Mouse (Mus musculus) liver, embryonic 12.5 days (tissue): ENCODE data around the gene Tbc1d5. TPM values are rescaled to one million over a fixed set of nuclear protein-coding genes. Genes with fewer than 3 reads are reported as not detected.

Experiments used
- ATAC-seq: fragments of 200-750 bp; cut with Nextera tagmentation; 2 replicates; pipeline ENCODE4 v1.8.0; 2017; ENCODE audit warnings: moderate number of reproducible peaks, mild to moderate bottlenecking, moderate library complexity
- H3K27ac ChIP-seq: fragments of 300-500 bp; sonication (generic); 2 replicates; pipeline ENCODE4 v1.5.1; 2016; ENCODE audit warnings: mild to moderate bottlenecking
- H3K27me3 ChIP-seq: fragments of 300-500 bp; sonication (generic); replicated peaks from 2 replicates; pipeline ENCODE4 v1.6.1; 2016; ENCODE audit warnings: mild to moderate bottlenecking, moderate library complexity
- H3K36me3 ChIP-seq: fragments of 300-500 bp; sonication (generic); 2 replicates; pipeline ENCODE4 v1.6.1; 2016; ENCODE audit warnings: mild to moderate bottlenecking, moderate library complexity
- H3K4me1 ChIP-seq: fragments of 300-500 bp; sonication (generic); 2 replicates; pipeline ENCODE4 v1.6.1; 2016
- H3K4me2 ChIP-seq: fragments of 300-500 bp; sonication (generic); 2 replicates; pipeline ENCODE4 v1.6.1; 2016; ENCODE audit warnings: mild to moderate bottlenecking, moderate library complexity
- H3K4me3 ChIP-seq: fragments of 300-500 bp; sonication (generic); 2 replicates; pipeline ENCODE4 v1.5.1; 2016; ENCODE audit warnings: mild to moderate bottlenecking, moderate library complexity
- H3K9ac ChIP-seq: fragments of 300-500 bp; sonication (generic); 2 replicates; pipeline ENCODE4 v1.6.1; 2016; ENCODE audit warnings: mild to moderate bottlenecking, moderate library complexity
- H3K9me3 ChIP-seq: fragments of 300-500 bp; sonication (generic); replicated peaks from 2 replicates; pipeline ENCODE4 v1.6.1; 2016; ENCODE audit warnings: mild to moderate bottlenecking, moderate library complexity
- WGBS: fragments of 180-500 bp; shearing (Covaris S2); methylation state at CpG from one replicate; pipeline ENCODE4 v1.1.7; 2016; ENCODE audit not compliant: insufficient replicate concordance; 5-methylcytosine and 5-hydroxymethylcytosine counted together
- polyA plus RNA-seq: library from polyadenylated mRNA; unstranded; fragments of >200 nt; fragmentation: Nextera tagmentation; extraction: Ambion mirVana; gene quantifications from 2 replicates; pipeline ENCODE4 v1.2.1, GENCODE M21; 2016

The Tbc1d5 gene
- polyA plus RNA-seq, 1 experiment from 2014 or later = 6.5 TPM

- Histone ChIP-seq H3K9me3 (no peaks in the 10 kb centered on the region), H3K27ac (no peak overlapping the region), H3K4me2 (no peak overlapping the region), H3K36me3 (peaks cover 6% of the 10 kb centered on the region; the same call in 1 of the 2 replicates), H3K27me3 (no peaks in the 10 kb centered on the region), H3K4me1 (no peaks in the 10 kb centered on the region), H3K4me3 (no peak overlapping the region), H3K9ac (no peak overlapping the region)
- WGBS = 72% methylated on average over 3 of the region's 3 CpGs
- no peak for ATAC-seq
Observed at GRCm38 (mm10) chr17:50867297-50867696, 311.9 kb downstream of the Tbc1d5 start.

GRCm38 (mm10) chr17:50864781-50865180 lies 314.4 kb downstream of the Tbc1d5 start:
- Histone ChIP-seq H3K4me1 (no peaks in the 10 kb centered on the region), H3K27ac (no peak overlapping the region), H3K36me3 (peaks cover 6% of the 10 kb centered on the region; the same call in 1 of the 2 replicates), H3K27me3 (no peaks in the 10 kb centered on the region), H3K9me3 (no peaks in the 10 kb centered on the region), H3K4me3 (no peak overlapping the region), H3K4me2 (no peak overlapping the region), H3K9ac (no peak overlapping the region)
- WGBS = 35% methylated on average over 1 of the region's 1 CpGs
- ATAC-seq = no peak

GRCm38 (mm10) chr17:50853220-50853619 lies 325.9 kb downstream of the Tbc1d5 start:
- no peak overlapping the region for H3K9ac ChIP-seq
- no peaks in the 10 kb centered on the region for H3K27me3 ChIP-seq
- H3K9me3 ChIP-seq = no peaks in the 10 kb centered on the region
- no peak overlapping the region for H3K27ac ChIP-seq
- H3K4me2 ChIP-seq = no peak overlapping the region
- H3K4me3 ChIP-seq = no peak overlapping the region
- no peak for ATAC-seq
- WGBS = 56% methylated on average over 3 of the region's 3 CpGs
- no peaks in the 10 kb centered on the region for H3K4me1 ChIP-seq
- H3K36me3 ChIP-seq = no peaks in the 10 kb centered on the region

GRCm38 (mm10) chr17:50851382-50851781 lies 327.8 kb downstream of the Tbc1d5 start:
- ATAC-seq = no peak
- H3K27ac ChIP-seq = no peak overlapping the region
- WGBS = 74% methylated on average over 1 of the region's 1 CpGs
- no peaks in the 10 kb centered on the region for H3K9me3 ChIP-seq
- H3K4me2 ChIP-seq = no peak overlapping the region
- H3K36me3 ChIP-seq = no peaks in the 10 kb centered on the region
- H3K27me3 ChIP-seq = no peaks in the 10 kb centered on the region
- H3K9ac ChIP-seq = no peak overlapping the region
- H3K4me1 ChIP-seq = no peaks in the 10 kb centered on the region
- no peak overlapping the region for H3K4me3 ChIP-seq

- Histone ChIP-seq H3K4me2 (no peak overlapping the region), H3K4me3 (no peak overlapping the region), H3K9me3 (no peaks in the 10 kb centered on the region), H3K9ac (no peak overlapping the region), H3K36me3 (no peaks in the 10 kb centered on the region), H3K4me1 (no peaks in the 10 kb centered on the region), H3K27ac (no peak overlapping the region), H3K27me3 (no peaks in the 10 kb centered on the region)
- no peak for ATAC-seq
- WGBS = 47% methylated on average over 1 of the region's 1 CpGs
Observed at GRCm38 (mm10) chr17:50814089-50814488, 365.1 kb downstream of the Tbc1d5 start.

GRCm38 (mm10) chr17:50813580-50813979 lies 365.6 kb downstream of the Tbc1d5 start:
- Histone ChIP-seq H3K4me2 (no peak overlapping the region), H3K9ac (no peak overlapping the region), H3K36me3 (no peaks in the 10 kb centered on the region), H3K4me3 (no peak overlapping the region), H3K4me1 (no peaks in the 10 kb centered on the region), H3K27me3 (no peaks in the 10 kb centered on the region), H3K9me3 (no peaks in the 10 kb centered on the region), H3K27ac (no peak overlapping the region)
- no peak for ATAC-seq
- WGBS = 77% methylated on average over 6 of the region's 6 CpGs

- Histone ChIP-seq H3K4me3 (no peak overlapping the region), H3K4me2 (no peak overlapping the region), H3K9ac (no peak overlapping the region), H3K4me1 (no peaks in the 10 kb centered on the region), H3K36me3 (no peaks in the 10 kb centered on the region), H3K27me3 (no peaks in the 10 kb centered on the region), H3K27ac (no peak overlapping the region), H3K9me3 (no peaks in the 10 kb centered on the region)
- no peak for ATAC-seq
- WGBS = 37% methylated on average over 1 of the region's 1 CpGs
Observed at GRCm38 (mm10) chr17:50805631-50806030, 373.5 kb downstream of the Tbc1d5 start.

- WGBS = 82% methylated on average over 6 of the region's 6 CpGs
- Histone ChIP-seq H3K4me2 (no peak overlapping the region), H3K9me3 (no peaks in the 10 kb centered on the region), H3K27ac (no peak overlapping the region), H3K4me1 (no peaks in the 10 kb centered on the region), H3K4me3 (no peak overlapping the region), H3K36me3 (peaks cover 2% of the 10 kb centered on the region; the same call in 1 of the 2 replicates), H3K9ac (no peak overlapping the region), H3K27me3 (no peaks in the 10 kb centered on the region)
- ATAC-seq = no peak
Observed at GRCm38 (mm10) chr17:50803234-50803633, 375.9 kb downstream of the Tbc1d5 start.

- H3K36me3 ChIP-seq = peaks cover 2% of the 10 kb centered on the region; the same call in 1 of the 2 replicates
- H3K27me3 ChIP-seq = no peaks in the 10 kb centered on the region
- H3K4me2 ChIP-seq = no peak overlapping the region
- ATAC-seq = no peak
- no peaks in the 10 kb centered on the region for H3K4me1 ChIP-seq
- no peak overlapping the region for H3K4me3 ChIP-seq
- WGBS = 83% methylated on average over 8 of the region's 8 CpGs
- no peak overlapping the region for H3K27ac ChIP-seq
- no peaks in the 10 kb centered on the region for H3K9me3 ChIP-seq
- no peak overlapping the region for H3K9ac ChIP-seq
Observed at GRCm38 (mm10) chr17:50802380-50802779, 376.8 kb downstream of the Tbc1d5 start.

GRCm38 (mm10) chr17:50795445-50796095 lies 383.6 kb downstream of the Tbc1d5 start:
- Histone ChIP-seq H3K36me3 (peaks cover 2% of the 10 kb centered on the region; the same call in 1 of the 2 replicates), H3K4me1 (no peaks in the 10 kb centered on the region), H3K4me3 (no peak overlapping the region), H3K9ac (no peak overlapping the region), H3K4me2 (no peak overlapping the region), H3K27me3 (no peaks in the 10 kb centered on the region), H3K27ac (no peak overlapping the region), H3K9me3 (no peaks in the 10 kb centered on the region)
- WGBS = 62% methylated on average over 6 of the region's 6 CpGs
- ATAC-seq = no peak

GRCm38 (mm10) chr17:50791671-50792070 lies 387.5 kb downstream of the Tbc1d5 start:
- no peak overlapping the region for H3K9ac ChIP-seq
- H3K27ac ChIP-seq = no peak overlapping the region
- ATAC-seq = no peak
- no peaks in the 10 kb centered on the region for H3K36me3 ChIP-seq
- H3K9me3 ChIP-seq = no peaks in the 10 kb centered on the region
- H3K4me1 ChIP-seq = no peaks in the 10 kb centered on the region
- H3K4me3 ChIP-seq = no peak overlapping the region
- H3K27me3 ChIP-seq = no peaks in the 10 kb centered on the region
- 75% methylated on average over 2 of the region's 2 CpGs for WGBS
- H3K4me2 ChIP-seq = no peak overlapping the region

- Histone ChIP-seq H3K36me3 (no peaks in the 10 kb centered on the region), H3K9me3 (no peaks in the 10 kb centered on the region), H3K4me1 (no peaks in the 10 kb centered on the region), H3K27ac (no peak overlapping the region), H3K4me3 (no peak overlapping the region), H3K9ac (no peak overlapping the region), H3K27me3 (no peaks in the 10 kb centered on the region), H3K4me2 (no peak overlapping the region)
- ATAC-seq = no peak
- 87% methylated on average over 4 of the region's 4 CpGs for WGBS
Observed at GRCm38 (mm10) chr17:50788835-50789234, 390.3 kb downstream of the Tbc1d5 start.

- Histone ChIP-seq H3K4me1 (no peaks in the 10 kb centered on the region), H3K4me2 (no peak overlapping the region), H3K4me3 (no peak overlapping the region), H3K27me3 (no peaks in the 10 kb centered on the region), H3K9ac (no peak overlapping the region), H3K9me3 (no peaks in the 10 kb centered on the region), H3K27ac (no peak overlapping the region), H3K36me3 (no peaks in the 10 kb centered on the region)
- WGBS = 73% methylated on average over 3 of the region's 3 CpGs
- ATAC-seq = no peak
Observed at GRCm38 (mm10) chr17:50775247-50775646, 403.9 kb downstream of the Tbc1d5 start.
